Mouse (Mus musculus) left cerebral cortex, adult 8-10 months (tissue): ENCODE data around the gene Glra4. TPM values are rescaled to one million over a fixed set of nuclear protein-coding genes. Genes with fewer than 3 reads are reported as not detected.

Source experiments
- DNase-seq, 2 experiments: peaks; one replicate each; pipeline ENCODE4 v3.0.0; 2022; ENCODE audit warnings: low spot score in 2 of 2
- total RNA-seq, 4 experiments: library from RNA; stranded (reverse); gene quantifications; 2 replicates each; pipeline ENCODE4 v1.2.4; 2022

Gene Glra4
- total RNA-seq, result under 1 TPM; 0.21 to 0.67 (median 0.38) TPM

DNA sequence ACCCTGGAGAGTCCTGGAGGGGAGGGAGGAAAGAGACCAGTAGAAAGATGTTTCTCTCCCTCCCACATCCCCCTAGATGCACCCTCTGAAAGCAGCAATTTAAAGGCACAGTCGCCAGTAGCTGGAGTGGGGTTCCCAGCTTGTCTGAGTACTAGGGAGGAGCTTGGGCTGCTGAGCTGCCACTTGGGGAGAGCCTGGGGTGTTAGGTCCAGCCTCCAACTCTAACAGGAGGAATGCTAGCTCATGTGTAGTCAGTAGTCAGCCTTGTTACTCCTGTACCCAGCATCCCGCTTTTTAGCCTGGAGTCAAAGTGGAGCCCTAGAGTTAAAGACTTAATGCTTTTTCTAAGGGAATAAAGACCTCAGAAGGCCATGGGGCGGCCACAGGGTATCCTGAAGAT lies at the start of gene Glra4:
Glra4 (minus strand) TSS at position 101 of the 400 bp plus-strand sequence.
- no peak for DNase-seq

DNA sequence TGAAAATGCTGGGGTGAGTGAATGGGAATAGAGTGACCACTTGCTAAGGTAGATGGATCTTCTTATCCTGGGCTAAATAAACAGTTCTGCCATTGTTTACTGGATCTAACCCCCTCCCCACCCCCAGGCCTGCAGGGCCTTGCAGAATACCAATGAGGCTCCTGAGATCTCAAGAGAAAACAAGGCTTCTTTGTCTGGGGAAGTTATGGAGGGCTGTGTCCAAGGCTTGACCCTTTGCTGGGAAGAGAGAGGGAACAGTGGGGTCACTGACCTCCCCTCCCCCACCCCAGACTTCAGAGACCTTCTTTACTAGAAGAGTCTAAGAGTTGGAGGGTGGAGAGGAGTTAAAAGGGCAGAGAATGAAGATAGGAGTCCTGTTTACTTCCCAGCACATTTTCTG lies 48.7 kb upstream of the Glra4 start:
- DNase-seq, result no peak

DNA sequence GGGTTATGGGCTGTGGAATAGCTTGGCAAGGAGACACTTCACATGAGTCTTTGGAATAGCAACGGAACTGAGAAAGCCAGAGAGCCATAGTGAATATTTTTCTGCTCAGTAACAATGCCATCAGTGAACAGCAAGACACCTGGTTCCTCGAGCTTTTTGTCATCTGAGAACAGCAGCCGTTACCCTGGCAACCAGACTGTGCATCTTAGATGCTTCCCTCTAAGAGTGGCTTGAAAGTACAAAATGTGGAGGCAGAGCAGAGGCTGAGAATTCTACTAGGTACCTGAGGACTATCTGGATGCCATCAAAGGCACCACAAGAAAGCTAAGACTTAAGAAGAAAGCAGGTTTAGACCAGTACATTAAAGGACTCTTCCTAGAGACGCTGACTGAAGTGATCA lies 45.1 kb upstream of the Glra4 start:
- DNase-seq, result peak in 1 of 2 experiments; percentile 28

DNA sequence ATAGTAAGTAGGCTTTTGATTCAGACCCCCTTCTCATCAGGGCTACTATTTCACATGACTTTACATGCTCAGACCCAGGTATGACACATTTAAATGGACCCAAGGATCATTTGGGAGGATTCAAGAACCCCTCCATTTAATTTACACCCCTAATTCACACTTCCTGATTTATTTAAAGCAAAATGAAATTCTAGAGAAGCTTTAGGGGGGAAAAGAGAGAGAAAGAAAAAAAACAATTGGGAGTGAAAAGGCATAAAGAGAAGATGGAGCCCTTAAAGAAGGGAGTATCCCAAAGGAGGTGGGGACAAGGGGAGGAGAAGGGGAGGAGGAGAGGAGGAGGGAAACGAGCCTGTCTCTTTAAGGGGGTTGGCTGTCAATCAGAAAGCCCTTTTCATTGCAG lies 42.4 kb upstream of the Glra4 start, which contains the start of gene Plp1:
Plp1 (plus strand) TSS at position 301 of the 400 bp plus-strand sequence.
- DNase-seq, result no peak

- peak; percentile 58 to 73 for DNase-seq
These were observed 40.3 kb upstream of the Glra4 start for GRCm38 (mm10) chrX:136820250-136820649.

- DNase-seq, result no peak
These were observed 39.8 kb upstream of the Glra4 start for GRCm38 (mm10) chrX:136819752-136820151.

GRCm38 (mm10) chrX:136797223-136797622 lies 17.3 kb upstream of the Glra4 start:
- DNase-seq, result no peak

GRCm38 (mm10) chrX:136789446-136789845 lies 9.5 kb upstream of the Glra4 start:
- DNase-seq, result no peak

DNA sequence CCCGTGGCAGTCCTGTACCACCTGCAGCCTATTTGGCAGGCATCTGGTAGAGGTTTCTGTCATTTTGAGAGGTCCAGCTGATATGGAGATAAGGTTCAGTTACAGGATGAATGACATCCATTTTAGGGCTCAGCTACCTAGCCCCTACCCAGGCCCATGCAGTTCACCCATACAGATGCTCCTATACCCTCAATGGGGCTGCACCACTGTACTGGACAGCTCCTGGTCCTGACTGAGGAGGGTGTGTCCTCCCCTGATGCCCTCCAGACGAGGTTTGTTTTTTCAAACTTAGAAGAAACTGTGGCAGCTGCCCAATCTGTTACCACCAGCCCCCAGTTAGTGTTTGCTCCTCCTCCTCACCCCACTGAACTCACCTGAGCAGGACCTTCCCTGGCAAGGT lies 679 bp downstream of the Glra4 start:
- DNase-seq, result no peak

DNA sequence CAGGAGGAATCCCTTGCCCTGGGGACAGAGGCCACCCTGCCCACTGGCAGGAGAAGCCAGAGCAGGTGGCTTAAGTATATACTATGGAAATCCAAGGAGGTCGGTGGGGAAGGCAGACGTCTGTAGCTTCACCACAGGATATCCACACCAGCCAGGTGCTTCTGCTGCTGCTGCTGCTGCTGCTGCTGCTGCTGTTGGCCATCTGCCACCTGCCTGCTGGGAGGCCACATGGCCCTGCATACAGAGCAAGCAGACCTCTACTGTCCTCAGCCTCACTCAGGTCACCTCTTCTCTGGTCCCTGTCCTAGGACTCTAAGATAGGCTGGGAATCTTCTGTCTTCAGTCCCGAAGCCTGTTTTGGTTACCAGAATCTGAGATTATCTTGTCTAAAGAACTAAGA lies 1.9 kb downstream of the Glra4 start:
- DNase-seq, result no peak

DNA sequence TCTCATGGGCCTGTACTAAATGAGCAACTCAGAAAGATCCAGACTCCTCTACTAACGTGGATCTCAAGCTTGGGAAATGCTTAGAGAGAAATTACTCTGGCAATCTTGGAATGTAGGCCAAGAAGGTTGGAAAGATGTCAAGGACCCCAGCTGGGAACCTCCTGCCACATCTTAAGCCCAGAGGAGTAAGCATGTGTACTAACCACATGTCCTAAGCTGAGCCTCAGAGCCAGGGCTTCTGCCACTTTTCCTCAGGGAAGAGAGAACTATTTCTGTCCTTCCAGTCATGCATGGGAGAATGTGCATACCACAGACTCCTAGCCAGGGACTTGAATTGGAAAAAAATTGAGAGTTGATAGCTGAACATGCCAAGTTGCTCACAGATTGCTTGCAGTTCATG lies 6.9 kb downstream of the Glra4 start:
- DNase-seq, result no peak

DNA sequence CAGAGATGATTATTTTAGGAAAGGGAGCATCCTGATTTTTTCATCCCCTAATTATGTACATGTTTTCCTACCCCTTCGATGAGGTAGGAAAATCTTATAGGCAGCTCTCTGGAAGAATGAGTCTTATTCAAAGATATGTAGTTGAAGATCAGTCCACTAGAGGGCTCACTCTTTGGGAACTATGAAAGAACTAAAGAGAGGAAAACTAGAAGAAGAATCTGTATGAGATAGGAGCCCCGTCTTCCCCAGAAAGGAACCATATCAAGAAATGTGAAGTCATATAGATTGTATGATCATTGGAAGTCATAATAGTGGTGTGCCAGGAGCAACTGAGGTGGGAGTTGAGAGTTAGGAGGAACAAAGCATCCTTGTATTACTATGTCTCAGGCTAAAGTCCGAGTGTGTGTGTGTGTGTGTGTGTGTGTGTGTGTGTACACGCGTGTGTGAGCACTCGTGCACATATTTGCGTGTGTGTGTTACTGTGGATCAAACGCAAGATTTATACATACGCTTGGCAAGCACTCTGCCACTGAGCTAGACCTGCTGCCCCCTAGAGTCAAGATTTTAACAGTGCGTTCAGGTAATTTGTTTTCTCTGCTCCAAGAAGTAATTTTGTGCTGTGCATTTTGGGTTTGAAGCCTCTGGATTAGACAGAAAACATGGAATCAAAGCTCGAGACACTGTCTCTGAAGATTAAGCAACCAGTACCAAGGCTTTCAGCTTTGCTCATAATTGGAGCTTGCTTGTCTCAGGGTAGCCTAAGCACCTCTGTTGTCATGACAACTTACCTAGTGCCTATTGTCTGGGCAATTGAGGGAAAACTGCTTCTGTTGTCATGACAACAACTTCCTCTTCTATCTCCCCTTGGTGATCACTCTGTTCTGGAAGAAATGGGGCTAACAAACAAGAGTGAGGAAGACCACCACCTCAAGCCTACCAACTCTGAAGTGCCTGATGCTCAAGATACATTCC lies 18.6 kb downstream of the Glra4 start:
- DNase-seq, result no peak

GRCm38 (mm10) chrX:136755464-136755863 lies 24.5 kb downstream of the Glra4 start:
- peak in 1 of 2 experiments; percentile 48 for DNase-seq

DNA sequence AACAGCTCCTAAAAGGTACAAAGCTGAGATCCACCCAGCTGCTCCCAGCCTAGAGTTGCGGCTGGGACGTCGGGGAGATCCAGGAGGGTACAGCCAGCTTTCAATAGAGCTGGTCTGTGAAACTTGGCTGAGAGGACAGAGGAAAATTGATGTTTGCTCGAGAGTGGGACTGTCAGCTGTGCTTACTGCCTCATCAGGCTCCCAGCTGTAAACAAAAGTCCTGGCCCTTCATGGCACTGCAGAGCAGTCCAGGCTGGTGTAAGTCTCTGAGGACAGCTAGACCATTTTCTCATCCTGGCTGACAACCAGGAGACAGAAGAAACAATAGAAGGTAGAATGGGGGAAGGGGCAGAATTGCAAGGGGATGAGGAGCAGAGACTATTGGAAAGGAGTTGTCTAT lies 30.6 kb downstream of the Glra4 start:
- peak in 1 of 2 experiments; percentile 31 for DNase-seq

- DNase-seq, result no peak
These were observed 35.3 kb downstream of the Glra4 start for GRCm38 (mm10) chrX:136744663-136745062.

- no peak for DNase-seq
These were observed 36.5 kb downstream of the Glra4 start, which contains the start of gene Morf4l2 for GRCm38 (mm10) chrX:136743459-136743858. Gene Morf4l2 (minus strand): TSS chrX:136743690.

- DNase-seq, result peak in 1 of 2 experiments; percentile 20
These were observed 37.3 kb downstream of the Glra4 start for GRCm38 (mm10) chrX:136742661-136743103.

DNA sequence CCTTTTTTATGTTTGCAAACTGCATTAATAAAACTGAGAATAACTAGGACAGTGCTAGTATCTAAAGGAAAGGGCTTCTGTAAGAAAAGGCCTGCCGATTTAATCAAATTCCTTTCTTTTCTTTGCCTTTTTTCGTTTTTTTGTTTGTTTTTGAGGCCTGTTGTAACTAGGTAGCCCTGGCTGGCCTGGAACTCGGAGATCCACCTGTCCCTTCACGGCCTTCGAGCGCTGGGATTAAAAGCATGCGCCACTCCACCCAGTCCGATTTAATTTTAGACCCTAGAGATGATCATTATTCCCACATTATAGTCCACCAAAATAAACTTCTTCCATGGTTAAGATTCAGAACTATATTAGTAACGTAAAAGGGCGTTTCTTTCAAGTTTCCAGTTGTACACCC lies 37.7 kb downstream of the Glra4 start:
- no peak for DNase-seq

DNA sequence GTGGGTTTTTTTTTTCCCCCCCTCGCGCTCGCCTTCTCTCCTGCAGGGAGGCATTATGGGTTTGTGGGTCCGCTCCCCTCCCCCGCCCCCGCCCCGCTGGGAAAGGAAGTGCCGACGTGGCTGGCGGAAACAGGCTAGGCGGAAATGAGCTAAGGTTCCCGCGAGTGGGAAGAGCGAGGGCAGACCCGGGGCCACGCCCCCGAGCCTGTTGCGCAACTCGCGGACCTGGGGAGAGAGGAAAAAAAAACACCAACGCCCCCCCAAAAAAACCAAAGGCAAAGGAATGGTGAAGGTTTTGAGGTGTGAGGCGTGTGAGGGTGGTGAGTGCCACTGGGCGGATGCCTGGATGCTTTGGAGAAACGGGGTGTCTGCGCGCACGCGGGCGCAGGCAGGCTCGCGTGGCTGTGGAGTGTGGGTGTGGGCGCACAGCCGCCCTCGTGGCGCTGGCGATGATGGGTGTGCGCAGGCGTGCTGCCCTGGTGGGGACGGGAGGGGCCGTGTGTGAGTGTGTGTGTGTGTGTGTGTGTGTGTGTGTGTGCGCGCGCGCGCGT lies 38.2 kb downstream of the Glra4 start:
- DNase-seq, result peak; percentile 59 to 68

GRCm38 (mm10) chrX:136740791-136741650 lies 38.9 kb downstream of the Glra4 start:
- DNase-seq, result peak; percentile 77 to 98

GRCm38 (mm10) chrX:136740087-136740790 lies 39.7 kb downstream of the Glra4 start:
- DNase-seq, result no peak
